Mouse (Mus musculus): ENCODE results near the gene Denr.

Gene Denr

DNA sequence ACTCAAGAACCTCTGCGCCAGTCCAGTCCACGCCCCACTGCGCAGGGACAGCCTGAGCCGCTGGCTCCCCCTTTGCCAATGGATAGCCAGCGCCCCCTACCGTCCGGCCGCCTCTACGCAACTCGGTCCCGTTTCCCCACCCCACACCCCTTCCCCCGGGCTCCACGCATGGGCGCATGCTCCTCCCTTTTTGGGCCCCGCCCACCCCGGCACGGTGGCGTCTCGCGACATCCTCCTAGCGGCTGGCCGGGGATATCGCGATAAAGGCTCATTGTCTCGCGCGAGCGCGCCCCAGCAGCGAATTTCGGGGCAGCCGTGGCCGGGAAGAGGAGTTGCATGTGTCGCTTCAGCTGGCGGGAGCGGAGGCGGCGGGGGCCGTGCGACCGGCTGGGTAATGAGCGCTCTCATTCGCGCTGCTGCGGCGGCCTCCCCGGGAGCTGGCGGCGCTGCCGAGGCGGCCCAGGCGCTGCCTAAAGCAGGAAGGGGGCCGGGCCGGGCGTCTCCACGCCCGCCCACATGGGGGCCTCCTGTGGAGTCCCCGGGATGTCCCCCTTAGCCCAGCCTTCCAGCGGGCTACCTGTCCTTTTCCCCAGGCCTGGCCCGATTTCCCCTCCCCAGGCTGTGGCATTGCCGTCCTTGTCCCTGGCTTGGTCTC, at the start of gene Denr:
Gene Denr (plus strand): TSS at position 200 of the 655 bp plus-strand sequence.
- CTCF ChIA-PET: interaction anchor here (0.6 kb wide), 1 partner anchor 157 kb away, joined by 3 read pairs; no protein-coding TSS in a partner anchor

DNA sequence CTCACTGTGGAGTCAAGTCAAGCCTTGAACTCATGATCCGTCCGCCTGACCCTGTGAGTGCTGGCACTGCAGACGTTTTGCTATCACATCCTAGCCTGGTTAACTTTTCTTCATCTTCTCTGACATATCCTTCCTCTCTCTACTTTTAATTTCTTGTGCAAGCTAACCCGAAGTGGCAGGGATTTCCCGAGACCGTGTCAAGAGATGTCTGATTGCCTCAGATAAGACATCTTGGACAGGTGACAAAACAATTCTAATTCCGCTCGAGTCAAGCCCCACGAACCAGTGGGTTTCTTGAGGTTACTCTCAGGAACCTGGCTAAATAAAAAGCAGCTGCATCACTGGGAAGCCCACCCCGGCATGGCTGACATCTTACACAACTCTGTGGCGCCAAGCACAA, 48.2 kb upstream of the Denr start:
- CTCF ChIA-PET: no interaction called here

- CTCF ChIA-PET: interaction anchor here (0.6 kb wide), 1 partner anchor 838 kb away, joined by 3 read pairs; no protein-coding TSS in a partner anchor
Observed at GRCm38 (mm10) chr5:123862374-123863350, 44.3 kb upstream of the Denr start.

- CTCF ChIA-PET: interaction anchor here (0.6 kb wide), 1 partner anchor 28 kb away, joined by 6 read pairs; no protein-coding TSS in a partner anchor
Observed at GRCm38 (mm10) chr5:123863934-123864333, 43.0 kb upstream of the Denr start.

DNA sequence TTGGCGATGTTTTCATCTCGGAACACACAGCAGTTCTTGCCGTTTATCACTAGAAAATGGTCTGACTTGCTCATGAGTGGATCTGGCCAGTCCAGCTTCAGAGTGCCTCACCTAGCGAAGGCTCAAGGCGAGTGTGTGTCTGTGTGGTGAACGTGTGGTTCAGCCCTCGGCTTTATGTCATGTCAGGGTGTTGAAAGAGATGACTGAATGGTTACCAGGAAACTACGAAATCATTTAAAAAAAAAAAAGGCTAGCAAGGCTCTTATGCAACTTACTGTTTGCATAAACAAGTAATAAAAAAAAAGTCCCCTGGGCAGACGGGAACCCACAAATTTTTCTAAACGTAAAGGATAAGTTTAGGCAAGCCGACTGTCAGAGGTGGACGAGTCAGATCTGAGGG, 41.6 kb upstream of the Denr start, which contains the start of gene Hcar2:
Gene Hcar2 (minus strand): TSS at position 135 of the 400 bp plus-strand sequence.
- CTCF ChIA-PET: no interaction called here

- CTCF ChIA-PET: no interaction called here
Observed at GRCm38 (mm10) chr5:123866457-123866856, 40.5 kb upstream of the Denr start.

- CTCF ChIA-PET: no interaction called here
Observed at GRCm38 (mm10) chr5:123869615-123870014, 37.4 kb upstream of the Denr start.

GRCm38 (mm10) chr5:123874177-123874576, 32.8 kb upstream of the Denr start:
- CTCF ChIA-PET: interaction anchor here (0.8 kb wide), 1 partner anchor 22 kb away, joined by 19 read pairs; no protein-coding TSS in a partner anchor

- CTCF ChIA-PET: no interaction called here
Observed at GRCm38 (mm10) chr5:123878056-123878455, 28.9 kb upstream of the Denr start.

GRCm38 (mm10) chr5:123879928-123880327, 27.0 kb upstream of the Denr start, which contains the start of gene Hcar1:
Gene Hcar1, minus strand, starts transcription at chr5:123880020.
- CTCF ChIA-PET: no interaction called here

GRCm38 (mm10) chr5:123880778-123881177, 26.2 kb upstream of the Denr start:
- CTCF ChIA-PET: no interaction called here

DNA sequence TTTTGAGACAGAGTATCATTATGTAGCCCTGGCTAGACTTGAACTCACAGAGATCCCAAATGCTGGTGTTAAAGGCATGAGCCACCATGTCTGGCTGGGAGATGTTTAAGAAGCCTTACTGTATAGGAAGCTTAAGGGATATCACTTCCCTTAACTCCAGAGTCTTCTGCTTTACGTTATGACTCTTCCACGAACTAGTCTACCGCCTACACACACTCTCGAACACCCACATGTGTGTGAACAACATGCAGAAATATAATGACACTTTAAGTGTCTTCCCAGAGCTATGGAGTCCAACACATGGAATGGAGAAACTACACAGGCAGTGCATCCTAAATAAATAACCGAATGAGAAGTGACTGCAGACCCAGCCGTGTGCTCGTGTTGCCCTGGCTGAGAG, 23.1 kb upstream of the Denr start:
- CTCF ChIA-PET: interaction anchor here (0.9 kb wide), 1 partner anchor 13 kb away, joined by 3 read pairs; no protein-coding TSS in a partner anchor

GRCm38 (mm10) chr5:123884332-123884731, 22.6 kb upstream of the Denr start:
- CTCF ChIA-PET: no interaction called here

DNA sequence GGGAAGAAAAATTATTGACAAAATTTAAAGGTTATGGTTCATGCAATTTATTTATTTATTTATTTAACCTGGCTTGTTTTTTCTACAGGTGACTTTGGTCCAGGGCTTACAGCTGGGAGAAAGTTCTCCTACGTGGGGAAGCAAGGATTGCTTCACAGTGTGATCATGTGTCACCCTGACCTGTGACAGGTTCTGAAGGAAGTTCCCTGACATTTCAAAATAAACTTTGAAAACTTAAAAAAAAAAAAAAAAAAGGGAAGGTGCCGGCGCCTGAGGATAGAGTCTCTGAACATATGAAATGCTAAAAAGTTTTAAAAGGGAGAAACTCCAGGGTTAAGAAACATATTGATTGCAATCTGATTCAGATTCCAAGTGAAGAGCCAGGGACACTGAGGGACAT, 20.6 kb upstream of the Denr start:
- CTCF ChIA-PET: no interaction called here

GRCm38 (mm10) chr5:123890312-123890711, 16.7 kb upstream of the Denr start:
- CTCF ChIA-PET: no interaction called here

DNA sequence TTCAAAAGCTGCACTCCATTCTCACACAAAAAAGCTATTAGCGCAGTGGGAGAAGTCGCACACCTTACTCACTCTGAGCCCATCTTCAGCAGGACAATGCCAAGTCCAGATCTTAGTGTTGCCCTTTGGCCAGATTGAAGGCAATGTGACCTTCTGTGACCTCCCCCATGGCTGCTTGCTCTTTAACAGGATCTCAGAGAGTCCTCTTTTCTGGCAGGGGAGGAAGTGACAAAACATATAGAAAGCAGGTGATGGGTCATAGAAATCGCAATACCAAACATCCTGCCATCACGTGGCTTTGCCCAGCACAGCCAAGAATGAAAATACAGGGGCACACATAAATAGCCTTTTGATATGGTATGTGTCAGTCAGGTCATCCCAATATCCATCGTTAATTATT, 16.0 kb upstream of the Denr start:
- CTCF ChIA-PET: no interaction called here

GRCm38 (mm10) chr5:123891669-123892068, 15.3 kb upstream of the Denr start:
- CTCF ChIA-PET: no interaction called here

DNA sequence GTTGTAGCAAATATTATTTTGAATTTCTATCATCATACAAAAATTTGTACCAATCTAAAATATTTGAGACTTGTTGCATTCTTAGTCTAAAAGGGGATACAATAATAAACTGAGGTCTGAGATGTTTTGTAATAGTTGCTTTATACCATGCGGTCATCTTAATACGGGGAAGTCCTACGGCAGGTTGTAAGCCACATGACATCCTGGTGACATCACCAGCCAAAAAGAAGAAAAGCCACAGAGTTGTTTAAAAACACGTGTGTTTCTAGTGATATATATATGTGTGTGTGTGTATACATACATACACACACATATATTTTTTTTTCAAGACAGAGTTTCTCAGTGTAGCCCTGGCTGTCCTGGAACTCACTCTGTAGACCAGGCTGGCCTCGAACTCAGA, 13.5 kb upstream of the Denr start:
- CTCF ChIA-PET: no interaction called here

DNA sequence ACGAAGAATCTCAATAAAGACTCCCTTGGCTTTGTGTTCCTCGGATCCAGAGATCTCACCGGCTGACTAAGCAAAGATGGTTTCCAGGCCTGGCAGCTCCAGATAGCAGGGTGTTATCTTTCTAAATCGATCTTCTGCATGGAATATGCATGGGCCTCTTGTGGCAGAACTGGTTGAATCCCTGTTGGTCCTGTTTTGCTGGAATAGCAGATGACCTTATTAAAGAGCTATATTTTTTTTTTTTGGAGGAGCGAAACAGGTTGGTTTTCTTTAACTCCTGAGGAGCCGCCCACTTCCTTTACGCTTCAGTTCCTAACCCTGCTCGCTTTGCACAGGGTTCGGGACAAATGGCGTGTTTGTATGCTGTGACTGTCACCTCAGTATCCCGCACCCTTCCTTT, 10.6 kb upstream of the Denr start:
- CTCF ChIA-PET: interaction anchor here (0.5 kb wide), 1 partner anchor 23 kb away, joined by 19 read pairs; no protein-coding TSS in a partner anchor

GRCm38 (mm10) chr5:123897352-123897751, 9.6 kb upstream of the Denr start:
- CTCF ChIA-PET: interaction anchor here (1.2 kb wide), 1 partner anchor 14 kb away, joined by 3 read pairs; no protein-coding TSS in a partner anchor

DNA sequence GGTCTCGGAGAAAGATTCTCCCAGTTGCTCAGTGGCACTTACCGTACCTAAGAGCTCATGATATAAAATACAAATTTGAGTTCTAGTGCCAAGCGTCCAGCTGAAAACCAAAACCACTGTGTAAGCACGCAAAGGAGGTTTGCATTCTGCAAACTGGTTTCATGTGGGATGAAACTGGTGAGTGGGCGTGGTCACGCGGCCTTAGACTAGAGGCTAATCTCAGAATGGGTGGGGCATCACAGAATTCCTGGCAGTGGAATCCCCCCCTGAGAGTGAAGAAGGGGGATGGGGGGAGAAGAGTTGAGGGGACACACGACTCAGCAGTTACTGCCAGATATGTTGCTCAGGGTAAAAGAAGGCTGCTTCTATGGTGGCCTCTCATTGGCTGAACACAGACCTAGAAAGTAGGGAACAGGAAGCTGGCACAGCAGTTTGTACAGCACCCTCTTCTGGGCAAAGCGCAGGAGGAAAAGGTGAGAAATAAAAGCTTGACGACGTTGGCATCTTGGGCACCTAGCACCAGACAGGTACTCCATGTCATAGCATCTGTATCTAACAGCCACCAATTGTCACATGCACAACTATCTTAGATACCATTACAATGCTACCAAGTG, 2.8 kb upstream of the Denr start:
- CTCF ChIA-PET: no interaction called here

Data from spleen, embryonic (tissue).